Mouse (Mus musculus) heart, postnatal 0 days (tissue): Measurements from ENCODE around the gene Capn12.

ENCODE experiments used
- CTCF ChIP-seq: IDR thresholded peaks from 2 replicates; pipeline ENCODE4 v1.5.1; 2016; ENCODE audit warnings: antibody characterized with exemption, control low read depth, low read depth
- EP300 ChIP-seq: IDR thresholded peaks from 2 replicates; pipeline ENCODE4 v1.6.1; 2016; ENCODE audit warnings: antibody characterized with exemption, low read depth

- TF ChIP-seq CTCF (no peak), EP300 (no peak)
Observed at GRCm38 (mm10) chr7:28933825-28934224, 52.6 kb downstream of the Capn12 start.
